Mouse (Mus musculus) lung, adult 2 months (tissue): ENCODE data around the gene Gpr137b. TPM values are rescaled to one million over a fixed set of nuclear protein-coding genes. Genes with fewer than 3 reads are reported as not detected.
"Not testable (repeated sequence)": the region's sequence is repeated elsewhere in the genome, so short reads cannot be mapped to it uniquely, and the experiment has no call there.

Experiments used
- DNase-seq: peaks from one replicate; pipeline ENCODE4 v3.0.0; 2022
- H3K4me1 ChIP-seq: fragments of 200-500 bp; 2 replicates; pipeline ENCODE4 v1.6.1; 2011; ENCODE audit warnings: low read length; ENCODE audit not compliant: control insufficient read depth, insufficient read depth
- H3K4me3 ChIP-seq: fragments of 200-500 bp; replicated peaks from 2 replicates; pipeline ENCODE3; 2011; ENCODE audit warnings: low read depth, mild to moderate bottlenecking, control low read depth, low read length; ENCODE audit errors: extremely low read depth
- CTCF ChIP-seq: fragments of 200-500 bp; IDR thresholded peaks from 2 replicates; pipeline ENCODE4 v1.5.1; 2011; ENCODE audit warnings: mild to moderate bottlenecking, low read length, control low read depth; ENCODE audit not compliant: insufficient read depth
- POLR2A ChIP-seq: fragments of 200-500 bp; IDR thresholded peaks from 2 replicates; pipeline ENCODE4 v1.6.1; 2011; ENCODE audit warnings: low read depth, mild to moderate bottlenecking, control low read depth, low read length, borderline replicate concordance; ENCODE audit errors: extremely low read depth
- WGBS: fragments of 180-500 bp; shearing (Covaris S2); methylation state at CpG from one replicate; pipeline ENCODE4 v1.1.7; 2018; 5-methylcytosine and 5-hydroxymethylcytosine counted together
- polyA plus RNA-seq: library from polyadenylated mRNA; depleted of rRNA; stranded (reverse); fragments of >200 nt; gene quantifications from 2 replicates; pipeline ENCODE4 v1.2.3, GENCODE M21; 2012; rRNA removed

The Gpr137b gene
- 74.3 and 86.0 TPM in 2 replicates for polyA plus RNA-seq

DNA sequence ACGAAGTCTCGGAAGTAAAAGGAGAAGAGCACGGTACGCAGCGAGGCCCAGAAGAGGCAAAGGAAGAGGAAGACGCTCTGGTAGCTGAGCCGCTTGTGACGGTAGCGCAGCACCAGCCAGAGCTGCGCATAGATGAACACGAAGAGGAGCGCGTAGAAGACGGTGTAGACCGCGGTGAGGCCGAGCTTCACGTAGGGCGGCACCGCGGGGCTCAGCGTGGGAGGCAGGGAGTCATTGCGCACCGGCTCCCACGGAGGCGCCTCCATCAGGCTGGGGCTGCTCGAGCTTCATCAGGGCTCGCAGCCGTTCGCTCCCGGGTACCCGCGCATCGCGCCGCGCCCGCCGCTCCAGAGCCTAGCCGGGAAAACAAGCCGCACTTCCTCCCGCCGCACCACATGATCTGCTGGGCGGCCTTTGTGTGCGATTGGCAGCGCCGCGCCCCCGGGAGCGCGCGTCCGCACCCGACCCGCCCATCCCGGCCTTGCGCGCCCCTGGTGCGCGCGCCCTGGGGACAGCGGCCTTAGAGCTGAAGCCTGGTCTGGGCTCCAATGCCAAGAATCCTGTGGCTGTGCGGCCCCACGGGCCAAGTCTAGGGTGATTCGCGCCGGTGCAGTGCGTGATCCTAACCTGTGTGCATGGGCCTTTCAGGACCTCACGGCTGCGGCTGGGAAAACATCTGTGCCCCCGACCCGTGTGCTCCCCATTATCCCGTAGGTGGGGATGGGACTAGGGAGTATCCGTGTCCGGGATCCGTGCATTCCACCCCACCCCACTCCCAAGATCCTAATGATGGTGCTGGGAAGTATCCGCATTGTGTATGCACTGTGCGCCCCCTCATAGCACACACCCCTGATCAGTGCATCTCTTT is at the start of gene Gpr137b:
Gene Gpr137b, minus strand, starts transcription at position 787 of the 868 bp plus-strand sequence.
- H3K4me1 ChIP-seq: not testable (repeated sequence)
- H3K4me3 ChIP-seq: peak within 1 kb of the TSS; percentile 53
- DNase-seq: peak; percentile 59
- WGBS: under 1% methylated on average over 55 of the region's 78 CpGs

DNA sequence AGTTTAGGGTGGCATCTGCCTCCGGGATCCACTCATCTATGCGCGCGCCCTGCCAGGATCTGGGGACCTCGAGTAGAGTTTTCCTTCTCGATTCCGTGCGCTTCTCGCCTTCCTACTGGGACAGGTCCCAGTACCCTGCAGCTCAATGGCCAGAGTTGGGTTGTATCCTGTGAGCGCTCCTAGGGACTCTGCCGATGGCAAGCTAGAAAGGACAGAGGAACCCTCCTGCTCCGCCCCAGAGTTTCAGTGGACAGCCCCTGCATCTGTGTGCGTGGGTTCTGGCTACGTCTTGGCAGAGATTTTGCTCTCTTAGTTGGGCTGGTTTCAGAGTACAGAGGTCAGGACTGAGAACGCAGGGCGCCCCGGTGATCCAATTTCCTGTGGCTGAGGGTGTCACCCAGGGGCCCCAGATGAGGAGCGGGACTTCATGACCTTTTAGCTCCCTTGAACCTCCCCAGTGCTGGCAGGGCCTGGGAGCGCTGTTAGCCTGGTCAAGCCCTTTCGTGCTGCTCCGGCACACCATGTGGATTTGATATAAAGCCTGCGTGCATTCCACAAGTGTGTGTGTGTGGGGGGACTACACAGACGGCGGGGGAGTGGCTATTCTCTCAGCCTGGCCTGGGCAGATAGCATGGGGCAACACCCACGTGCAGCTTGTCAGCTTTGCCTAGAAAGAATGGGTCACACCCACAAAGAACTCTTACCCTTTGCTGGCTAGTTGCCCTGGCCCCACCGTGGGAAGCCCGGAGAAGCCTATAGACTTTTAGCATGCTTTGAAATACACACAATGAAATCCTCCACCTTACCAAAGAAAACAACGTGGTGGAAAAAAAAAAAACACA is 44.5 kb upstream of the Gpr137b start:
- DNase-seq, H3K4me3 ChIP-seq, H3K4me1 ChIP-seq: not testable (repeated sequence)
- WGBS: 4% methylated on average over 18 of the region's 28 CpGs

DNA sequence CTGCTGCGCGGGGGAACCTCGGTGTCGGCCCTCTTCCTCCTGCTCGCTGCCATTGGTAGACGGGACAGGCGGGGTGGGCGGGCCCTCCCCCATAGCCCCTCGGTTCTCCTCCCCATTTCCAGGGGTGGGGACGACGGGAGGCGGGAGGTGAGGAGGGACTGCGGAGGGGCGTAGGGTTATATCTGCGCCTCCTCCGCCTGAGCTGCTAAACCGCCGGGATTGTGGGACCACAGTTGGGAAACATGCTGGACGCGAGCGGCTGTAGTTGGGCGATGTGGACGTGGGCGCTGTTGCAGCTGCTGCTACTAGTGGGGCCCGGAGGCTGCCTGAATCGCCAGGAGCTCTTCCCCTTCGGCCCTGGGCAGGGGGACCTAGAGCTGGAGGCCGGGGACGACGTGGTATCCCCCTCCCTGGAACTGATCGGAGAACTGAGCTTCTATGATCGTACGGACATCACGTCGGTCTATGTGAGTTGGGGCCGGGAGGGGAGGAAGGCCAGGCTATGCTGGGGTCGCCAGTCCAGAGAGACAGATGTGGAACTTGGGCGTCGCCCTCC is 43.7 kb upstream of the Gpr137b start, which contains the start of gene Nid1:
Gene Nid1, plus strand, starts transcription at position 92 of the 556 bp plus-strand sequence.
- H3K4me3 ChIP-seq, H3K4me1 ChIP-seq, DNase-seq: not testable (repeated sequence)
- under 1% methylated on average over 30 of the region's 39 CpGs for whole genome bisulfite sequencing

DNA sequence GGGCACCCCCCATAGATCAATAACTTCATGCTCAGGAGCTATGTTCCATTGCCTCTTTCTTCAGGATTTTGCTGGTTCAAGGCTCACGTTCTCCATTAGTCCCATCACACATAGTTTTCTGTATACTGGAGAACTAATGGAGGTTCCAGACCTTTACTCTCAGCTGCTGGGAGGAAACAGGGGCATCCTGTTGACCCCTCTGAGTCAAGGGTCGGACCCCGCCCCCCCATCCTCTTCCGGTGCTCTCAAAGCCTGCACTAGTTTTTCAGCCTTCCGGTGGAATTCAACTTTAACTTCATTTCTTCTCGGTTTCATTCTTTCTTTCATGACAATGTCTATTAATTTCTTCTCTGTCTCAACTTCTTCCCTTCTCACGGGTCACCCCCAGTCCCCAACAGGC is 42.3 kb upstream of the Gpr137b start:
- WGBS: 44% methylated on average over 5 of the region's 7 CpGs
- DNase-seq, H3K4me1 ChIP-seq: not testable (repeated sequence)

DNA sequence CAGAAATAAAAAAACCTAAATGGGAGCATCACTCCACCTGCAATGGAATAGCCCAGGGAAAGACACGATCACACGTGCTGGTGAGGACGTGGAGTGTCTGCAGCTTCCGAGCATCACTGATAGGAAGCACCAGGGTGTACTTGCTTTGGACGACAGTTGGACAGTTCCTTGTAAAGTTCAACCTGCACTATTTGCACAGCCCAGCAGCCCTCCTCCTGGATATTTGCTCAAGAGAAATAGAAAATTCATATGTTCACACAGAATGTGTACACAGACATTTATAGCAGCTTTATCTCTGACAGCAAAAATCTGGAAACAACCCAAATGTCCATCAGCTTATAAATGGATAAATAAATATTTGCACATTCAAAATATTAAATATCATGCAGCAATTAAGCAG is 29.5 kb upstream of the Gpr137b start:
- H3K4me3 ChIP-seq, DNase-seq, H3K4me1 ChIP-seq: not testable (repeated sequence)
- WGBS: 58% methylated on average over 2 of the region's 5 CpGs

More for the DNA sequence above, 42.3 kb upstream of the Gpr137b start:
- not testable (repeated sequence) for H3K4me3 ChIP-seq

DNA sequence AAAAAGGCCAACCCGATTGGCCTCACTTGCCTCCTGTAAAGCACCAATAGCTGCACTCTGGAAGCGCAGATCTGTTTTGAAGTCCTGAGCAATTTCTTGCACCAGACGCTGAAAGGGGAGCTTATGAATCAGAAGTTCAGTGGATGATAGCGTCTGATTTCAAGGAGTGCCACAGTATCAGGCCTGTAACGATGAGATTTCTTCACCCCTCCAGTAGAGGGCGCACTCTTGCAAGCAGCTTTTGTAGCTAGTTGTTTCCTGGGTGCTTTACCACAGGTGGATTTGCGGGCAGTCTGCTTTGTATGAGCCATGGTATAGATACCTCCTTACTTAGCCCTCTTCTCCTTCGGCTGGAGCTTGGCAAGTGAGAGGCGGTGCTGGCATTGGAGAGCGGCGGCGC is 25.0 kb upstream of the Gpr137b start:
- not testable (repeated sequence) for DNase-seq, H3K4me1 ChIP-seq, H3K4me3 ChIP-seq
- 92% methylated on average over 7 of the region's 12 CpGs for WGBS

DNA sequence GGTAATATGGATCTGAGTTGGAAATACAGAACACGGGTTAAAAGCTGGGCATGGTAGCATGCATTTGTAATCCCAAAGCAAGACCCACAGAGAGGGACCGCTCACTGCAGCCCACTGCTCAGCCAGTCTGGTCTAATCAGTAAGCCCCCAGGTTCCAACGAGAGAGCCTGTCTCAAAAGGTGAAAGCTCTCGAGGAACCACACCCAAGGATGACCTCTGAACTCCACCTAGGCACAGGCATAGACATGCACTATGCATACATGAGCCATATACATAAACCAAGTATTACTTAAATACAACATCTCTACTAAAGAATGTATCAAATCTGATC is 22.2 kb upstream of the Gpr137b start:
- H3K4me3 ChIP-seq: not testable (repeated sequence)
- 67% methylated on average over 4 of the region's 4 CpGs for WGBS

DNA sequence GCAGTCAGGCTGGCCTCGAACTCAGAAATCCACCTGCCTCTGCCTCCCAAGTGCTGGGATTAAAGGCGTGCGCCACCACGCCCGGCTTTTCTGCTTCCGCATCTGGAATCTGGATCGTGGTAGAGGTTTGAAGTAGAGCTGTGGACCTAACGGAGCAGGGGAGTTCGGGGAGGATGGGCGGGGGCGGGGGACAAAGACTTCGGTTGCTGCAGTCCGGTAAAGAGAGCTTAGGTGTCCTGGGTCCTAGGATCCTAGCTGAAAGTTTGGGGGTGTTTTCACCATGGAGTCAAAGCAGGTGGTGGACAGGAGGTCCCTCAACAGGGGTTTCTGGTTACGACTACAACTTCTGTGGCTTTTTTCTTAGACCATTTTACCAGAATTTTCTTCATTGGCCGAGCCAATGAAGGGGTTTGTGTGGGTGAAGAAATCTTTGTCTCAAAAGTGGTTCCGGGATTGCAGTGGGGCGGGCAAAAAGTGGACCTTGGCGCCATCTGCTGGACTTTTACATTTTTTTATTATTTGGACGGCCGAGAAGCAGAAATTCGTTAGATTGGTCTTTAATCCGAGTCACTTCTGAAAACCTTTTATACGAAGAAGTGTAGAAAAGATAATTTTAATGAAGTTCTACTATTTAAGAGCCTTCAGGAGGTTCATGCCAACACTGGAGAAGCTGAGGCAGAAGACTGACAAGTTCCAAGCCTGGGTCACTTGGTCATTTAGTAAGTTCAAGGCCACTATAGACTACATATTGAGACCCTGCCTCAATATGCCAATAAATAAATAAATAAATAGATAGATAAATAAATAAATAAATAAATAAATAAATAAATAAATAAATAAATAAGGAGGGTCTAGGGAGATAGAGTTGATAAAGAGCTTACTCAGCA is 21.5 kb upstream of the Gpr137b start:
- DNase-seq: peak; percentile 42
- not testable (repeated sequence) for H3K4me3 ChIP-seq, H3K4me1 ChIP-seq
- 25% methylated on average over 23 of the region's 23 CpGs for WGBS
- peak; percentile 45 for TF ChIP-seq CTCF

More for the DNA sequence above, 22.2 kb upstream of the Gpr137b start:
- not testable (repeated sequence) for H3K4me1 ChIP-seq, DNase-seq

DNA sequence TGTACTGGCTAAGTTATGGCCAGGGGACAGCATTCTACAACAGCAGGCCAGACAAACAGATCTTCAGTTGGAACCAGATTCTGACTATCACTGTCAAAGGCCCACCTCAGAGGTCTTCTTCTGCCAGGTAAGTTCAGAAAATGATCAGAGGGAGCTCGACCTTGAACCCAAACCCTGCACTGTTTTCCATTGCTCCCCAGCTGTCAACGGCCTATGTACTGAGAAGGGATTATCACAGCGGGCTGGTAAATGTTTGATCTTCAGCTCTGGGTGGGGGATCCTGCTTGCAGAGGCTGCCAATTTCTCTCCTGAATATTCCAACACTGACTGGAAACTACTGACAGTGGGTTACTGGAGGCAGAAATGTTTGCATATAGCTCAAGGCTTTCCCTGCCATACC is 20.4 kb upstream of the Gpr137b start:
- TF ChIP-seq POLR2A (no peak), CTCF (no peak)
- H3K4me3 ChIP-seq: no peak overlapping the region
- no peaks in the 10 kb centered on the region for H3K4me1 ChIP-seq
- WGBS: 67% methylated on average over 3 of the region's 3 CpGs
- DNase-seq: no peak

DNA sequence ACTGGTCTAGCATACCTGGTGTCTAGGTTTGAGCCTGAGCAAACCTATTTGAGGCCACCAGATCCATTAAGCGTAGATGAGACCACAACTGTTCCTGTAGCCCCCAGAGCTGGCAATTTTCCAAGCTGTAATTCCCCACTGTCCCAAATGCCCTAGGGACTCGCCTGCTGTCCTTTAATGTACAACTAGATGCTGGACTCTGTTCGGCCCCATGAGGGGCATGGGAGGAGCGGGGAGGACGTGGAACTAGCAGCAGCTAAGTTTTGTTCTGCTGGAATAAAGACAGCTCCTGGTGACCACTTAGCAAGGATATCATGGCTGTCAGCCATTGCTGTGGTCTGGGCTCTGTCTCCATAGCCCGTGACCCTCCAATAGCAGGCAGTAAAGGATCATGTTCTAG is 11.7 kb upstream of the Gpr137b start:
- DNase-seq, H3K4me1 ChIP-seq, H3K4me3 ChIP-seq: not testable (repeated sequence)
- WGBS: no CpG with 5 or more reads among the region's 6 CpGs

DNA sequence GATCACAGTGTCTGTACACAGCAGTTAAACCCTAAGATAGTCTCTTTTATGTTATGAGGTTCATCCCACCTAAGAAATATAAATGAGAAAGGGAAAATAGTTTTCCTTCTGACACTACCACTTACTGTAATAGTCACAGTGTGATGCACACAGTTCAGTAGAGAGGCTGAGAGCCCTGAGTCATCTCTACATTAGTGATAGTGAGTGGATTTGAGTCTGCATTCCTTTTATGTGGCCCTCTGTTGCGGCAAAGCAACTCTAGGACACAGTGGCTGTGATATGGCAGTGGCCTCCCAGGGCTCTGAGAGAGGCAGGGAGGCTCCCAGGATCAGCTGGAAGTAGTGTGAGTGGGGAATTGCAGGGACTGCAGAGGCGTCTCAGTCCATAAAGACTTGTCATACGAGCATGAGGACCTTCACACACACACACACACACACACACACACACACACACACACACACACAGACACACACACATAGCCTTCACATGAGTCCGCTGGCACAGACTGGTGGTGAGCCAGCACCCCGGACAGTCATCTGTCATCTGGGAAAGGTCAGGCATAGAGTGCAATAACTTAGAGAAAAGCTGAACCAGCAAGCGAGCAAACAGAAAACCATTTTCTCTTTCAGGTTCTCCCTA is 10.8 kb upstream of the Gpr137b start:
- DNase-seq, H3K4me1 ChIP-seq, H3K4me3 ChIP-seq: not testable (repeated sequence)
- WGBS: 72% methylated on average over 6 of the region's 6 CpGs

DNA sequence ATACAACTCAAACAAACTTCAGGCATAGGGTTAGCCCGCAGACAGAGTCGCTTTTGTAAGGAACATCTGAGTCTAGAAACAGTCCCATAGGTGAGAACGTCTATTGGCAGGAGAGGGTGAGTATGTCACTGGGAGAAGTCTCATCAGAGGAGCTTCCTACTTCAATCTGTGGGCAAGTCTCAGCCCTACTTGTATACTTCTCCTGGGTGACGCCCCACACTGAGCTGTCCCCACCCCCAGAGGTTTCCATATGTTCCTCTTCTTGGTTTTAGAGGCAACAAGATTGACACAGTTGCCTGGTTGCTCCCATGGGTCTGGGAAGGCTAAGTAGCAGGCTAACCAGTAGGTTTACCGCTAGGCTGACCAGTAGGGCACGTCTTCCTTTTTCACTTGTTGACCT is 10.0 kb upstream of the Gpr137b start:
- H3K4me1 ChIP-seq, DNase-seq, H3K4me3 ChIP-seq: not testable (repeated sequence)
- WGBS: 73% methylated on average over 6 of the region's 6 CpGs

DNA sequence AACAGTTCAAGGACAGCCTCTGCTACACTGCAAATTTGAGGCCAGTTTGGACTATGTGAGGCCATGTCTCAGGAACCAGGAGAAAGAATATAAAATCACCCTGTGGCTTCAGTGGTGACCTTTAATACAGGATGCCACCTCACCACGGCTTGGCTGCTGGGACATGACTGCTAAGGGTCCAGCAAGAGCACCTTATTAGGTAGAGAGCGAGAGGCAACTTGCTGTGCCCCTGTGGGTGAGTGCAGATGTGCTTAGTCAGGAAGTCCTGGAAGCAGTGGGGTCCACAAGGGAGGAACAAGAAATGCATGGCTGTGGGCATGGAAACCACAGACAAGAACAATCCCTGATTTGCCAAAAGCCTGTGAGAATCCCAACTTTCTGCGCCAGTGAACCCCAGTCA is 9.6 kb upstream of the Gpr137b start:
- H3K4me3 ChIP-seq: not testable (repeated sequence)
- 85% methylated on average over 3 of the region's 3 CpGs for WGBS

DNA sequence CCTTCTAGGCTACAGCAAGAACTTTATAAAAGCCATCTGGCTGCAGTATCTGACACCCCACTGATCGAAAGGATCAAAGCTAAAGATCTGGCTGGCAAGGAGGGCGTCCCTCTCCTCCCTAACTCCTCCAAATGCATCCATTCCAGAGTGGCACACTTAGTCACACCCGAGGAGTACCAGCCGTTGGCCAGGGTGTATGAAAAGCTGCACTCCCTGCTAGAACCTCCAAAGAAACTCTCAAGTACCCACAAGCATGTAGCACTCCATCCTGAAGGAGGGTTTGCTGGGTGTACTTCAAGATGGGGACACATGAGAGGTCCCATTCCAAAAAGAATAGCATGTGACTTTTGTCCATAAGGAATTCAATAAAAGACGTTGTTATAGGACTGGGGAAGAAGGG is 9.0 kb upstream of the Gpr137b start:
- DNase-seq, H3K4me1 ChIP-seq, H3K4me3 ChIP-seq: not testable (repeated sequence)
- WGBS: 63% methylated on average over 5 of the region's 5 CpGs

More for the DNA sequence above, 9.6 kb upstream of the Gpr137b start:
- DNase-seq, H3K4me1 ChIP-seq: not testable (repeated sequence)
